Mouse (Mus musculus) MEL (cell line): ENCODE data around the gene Cp. TPM values are rescaled to one million over a fixed set of nuclear protein-coding genes. Genes with fewer than 3 reads are reported as not detected.

Source experiments
- DNase-seq: peaks from one replicate; pipeline ENCODE4 v3.0.0; 2011; ENCODE audit warnings: low read depth, low spot score
- H3K27ac ChIP-seq: 2 replicates; pipeline ENCODE4 v1.5.1; 2012; ENCODE audit warnings: low read depth, mild to moderate bottlenecking, control low read depth, low read length, moderate library complexity; ENCODE audit not compliant: control insufficient read depth
- H3K27me3 ChIP-seq, 2 experiments: fragments of 150-350 bp in 1 of 2; sonication (generic) in 1 of 2; 2 replicates each; pipeline ENCODE4 v1.6.1; 2012; ENCODE audit warnings: low read length in 2 of 2, mild to moderate bottlenecking in 2 of 2, improper control_type of control experiment in 1 of 2, moderate library complexity in 1 of 2; ENCODE audit not compliant: insufficient read depth in 2 of 2, control insufficient read depth in 1 of 2
- H3K36me3 ChIP-seq, 2 experiments: 2 replicates each; pipeline ENCODE4 v1.6.1; 2012 to 2014; ENCODE audit warnings: low read length in 2 of 2, improper control_type of control experiment in 1 of 2, inconsistent platforms in 1 of 2, mild to moderate bottlenecking in 1 of 2; ENCODE audit not compliant: insufficient read depth in 2 of 2, control insufficient read depth in 1 of 2
- H3K4me1 ChIP-seq, 2 experiments: fragments of 150-350 bp in 1 of 2; sonication (generic) in 1 of 2; 2 replicates each; pipeline ENCODE4 v1.6.1; 2012; ENCODE audit warnings: low read length in 2 of 2, improper control_type of control experiment in 1 of 2, mild to moderate bottlenecking in 1 of 2; ENCODE audit not compliant: insufficient read depth in 2 of 2, control insufficient read depth in 1 of 2
- H3K4me3 ChIP-seq, 2 experiments: fragments of 150-350 bp in 1 of 2; sonication (generic) in 1 of 2; 2 replicates each; pipeline ENCODE4 v1.5.1; 2012; ENCODE audit warnings: low read depth in 2 of 2, low read length in 2 of 2, mild to moderate bottlenecking in 2 of 2, moderate library complexity in 2 of 2, control low read depth in 1 of 2, improper control_type of control experiment in 1 of 2; ENCODE audit not compliant: control insufficient read depth in 1 of 2, insufficient read depth in 1 of 2
- H3K79me2 ChIP-seq: 2 replicates; pipeline ENCODE4 v1.6.1; 2012; ENCODE audit warnings: mild to moderate bottlenecking, low read length, moderate library complexity; ENCODE audit not compliant: control insufficient read depth, poor library complexity, insufficient read depth
- H3K9ac ChIP-seq: 2 replicates; pipeline ENCODE4 v1.6.1; 2012; ENCODE audit warnings: low read depth, mild to moderate bottlenecking, control low read depth, low read length, moderate library complexity; ENCODE audit not compliant: control insufficient read depth, poor library complexity, severe bottlenecking
- H3K9me3 ChIP-seq: fragments of 150-350 bp; sonication (generic); replicated peaks from 2 replicates; pipeline ENCODE4 v1.6.1; 2012; ENCODE audit warnings: mild to moderate bottlenecking, low read length, improper control_type of control experiment, moderate library complexity; ENCODE audit not compliant: insufficient read depth
- CHD2 ChIP-seq: IDR thresholded peaks from 2 replicates; pipeline ENCODE4 v1.6.1; 2011; ENCODE audit warnings: low read length, improper control_type of control experiment
- E2F4 ChIP-seq: IDR thresholded peaks from 2 replicates; pipeline ENCODE4 v1.6.1; 2011; ENCODE audit warnings: low read depth, low read length, improper control_type of control experiment, borderline replicate concordance
- ELF1 ChIP-seq: IDR thresholded peaks from 2 replicates; pipeline ENCODE4 v1.6.1; 2014; ENCODE audit warnings: low read depth, mild to moderate bottlenecking, inconsistent platforms, low read length, improper control_type of control experiment, moderate library complexity
- ETS1 ChIP-seq: IDR thresholded peaks from 2 replicates; pipeline ENCODE4 v1.6.1; 2012; ENCODE audit warnings: low read depth, mild to moderate bottlenecking, inconsistent platforms, low read length, improper control_type of control experiment, moderate library complexity
- KAT2A ChIP-seq: conservative IDR thresholded peaks from 2 replicates; pipeline ENCODE4 v1.6.1; 2012; ENCODE audit warnings: low read depth, low read length, improper control_type of control experiment, inconsistent platforms
- MAZ ChIP-seq: IDR thresholded peaks from 2 replicates; pipeline ENCODE4 v1.6.1; 2012; ENCODE audit warnings: low read depth, mild to moderate bottlenecking, inconsistent platforms, low read length, improper control_type of control experiment
- MXI1 ChIP-seq: IDR thresholded peaks from 2 replicates; pipeline ENCODE4 v1.6.1; 2011; ENCODE audit warnings: mild to moderate bottlenecking, low read depth, low read length, improper control_type of control experiment
- MYB ChIP-seq: IDR thresholded peaks from 2 replicates; pipeline ENCODE4 v1.6.1; 2011; ENCODE audit warnings: mild to moderate bottlenecking, low read depth, low read length, improper control_type of control experiment
- MYC ChIP-seq: IDR thresholded peaks from 2 replicates; pipeline ENCODE4 v1.6.1; 2011; ENCODE audit warnings: low read depth, mild to moderate bottlenecking, low read length, improper control_type of control experiment, moderate library complexity
- NELFE ChIP-seq: IDR thresholded peaks from 2 replicates; pipeline ENCODE4 v1.6.1; 2011; ENCODE audit warnings: low read depth, low read length, improper control_type of control experiment
- POLR2A ChIP-seq, 2 experiments: IDR thresholded peaks; 2 replicates each; pipeline ENCODE4 v1.6.1; 2011 to 2012; ENCODE audit warnings: low read length in 2 of 2, mild to moderate bottlenecking in 2 of 2, control low read depth in 1 of 2, improper control_type of control experiment in 1 of 2, low read depth in 1 of 2, moderate library complexity in 1 of 2; ENCODE audit not compliant: control insufficient read depth in 1 of 2, insufficient read depth in 1 of 2, poor library complexity in 1 of 2
- POLR2AphosphoS2 ChIP-seq: IDR thresholded peaks from 2 replicates; pipeline ENCODE4 v1.6.1; 2011; ENCODE audit warnings: low read length, improper control_type of control experiment
- RAD21 ChIP-seq: IDR thresholded peaks from 2 replicates; pipeline ENCODE4 v1.6.1; 2011; ENCODE audit warnings: mild to moderate bottlenecking, low read depth, low read length, improper control_type of control experiment
- SIN3A ChIP-seq: IDR thresholded peaks from 2 replicates; pipeline ENCODE4 v1.6.1; 2012; ENCODE audit warnings: low read length, improper control_type of control experiment, inconsistent platforms
- SMC3 ChIP-seq: IDR thresholded peaks from 2 replicates; pipeline ENCODE4 v1.6.1; 2011; ENCODE audit warnings: low read depth, low read length, improper control_type of control experiment
- TAL1 ChIP-seq: IDR thresholded peaks from 2 replicates; pipeline ENCODE4 v1.6.1; 2012; ENCODE audit warnings: mild to moderate bottlenecking, inconsistent platforms, low read length, moderate library complexity, mixed read lengths
- TBP ChIP-seq: IDR thresholded peaks from 2 replicates; pipeline ENCODE4 v1.8.0; 2011; ENCODE audit warnings: low read depth, low read length, improper control_type of control experiment
- UBTF ChIP-seq: IDR thresholded peaks from 2 replicates; pipeline ENCODE4 v1.6.1; 2012; ENCODE audit warnings: low read depth, mild to moderate bottlenecking, inconsistent platforms, low read length, improper control_type of control experiment, moderate library complexity, borderline replicate concordance; ENCODE audit not compliant: insufficient read depth
- USF1 ChIP-seq: IDR thresholded peaks from 2 replicates; pipeline ENCODE4 v1.6.1; 2014; ENCODE audit warnings: low read depth, mild to moderate bottlenecking, inconsistent platforms, low read length, improper control_type of control experiment, moderate library complexity
- USF2 ChIP-seq, 2 experiments: IDR thresholded peaks; 2 replicates each; pipeline ENCODE4 v1.6.1; 2011 to 2012; ENCODE audit warnings: improper control_type of control experiment in 2 of 2, low read length in 2 of 2, borderline replicate concordance in 1 of 2, inconsistent platforms in 1 of 2, low read depth in 1 of 2, mild to moderate bottlenecking in 1 of 2; ENCODE audit not compliant: insufficient read depth in 1 of 2
- ZC3H11A ChIP-seq: IDR thresholded peaks from 2 replicates; pipeline ENCODE4 v1.6.1; 2012; ENCODE audit warnings: low read depth, mild to moderate bottlenecking, inconsistent platforms, low read length, improper control_type of control experiment
- ZMIZ1 ChIP-seq: IDR thresholded peaks from 2 replicates; pipeline ENCODE4 v1.6.1; 2012; ENCODE audit warnings: low read depth, mild to moderate bottlenecking, inconsistent platforms, low read length, improper control_type of control experiment, moderate library complexity
- ZNF384 ChIP-seq: IDR thresholded peaks from 2 replicates; pipeline ENCODE4 v1.6.1; 2012; ENCODE audit warnings: low read depth, mild to moderate bottlenecking, inconsistent platforms, low read length, improper control_type of control experiment
- polyA plus RNA-seq, 2 experiments: library from polyadenylated mRNA; stranded (reverse) in 1 of 2; unstranded in 1 of 2; fragments of >175 nt in 1 of 2; fragments of >200 nt in 1 of 2; gene quantifications; 2 replicates each; pipeline versions ENCODE4 v1.2.1 to v1.2.4; 2012; ENCODE audit warnings: low replicate concordance in 2 of 2, low read depth in 1 of 2; ENCODE audit not compliant: insufficient read length in 2 of 2, insufficient read depth in 1 of 2, missing spikeins in 1 of 2
- total RNA-seq: library from RNA; depleted of rRNA; stranded (reverse); fragments of 300-350 nt; gene quantifications from 2 replicates; pipeline ENCODE4 v1.2.3, GENCODE M21; 2012

Gene Cp
- total and polyA plus RNA-seq, 3 experiments: 0.04 TPM; not detected in 2

DNA sequence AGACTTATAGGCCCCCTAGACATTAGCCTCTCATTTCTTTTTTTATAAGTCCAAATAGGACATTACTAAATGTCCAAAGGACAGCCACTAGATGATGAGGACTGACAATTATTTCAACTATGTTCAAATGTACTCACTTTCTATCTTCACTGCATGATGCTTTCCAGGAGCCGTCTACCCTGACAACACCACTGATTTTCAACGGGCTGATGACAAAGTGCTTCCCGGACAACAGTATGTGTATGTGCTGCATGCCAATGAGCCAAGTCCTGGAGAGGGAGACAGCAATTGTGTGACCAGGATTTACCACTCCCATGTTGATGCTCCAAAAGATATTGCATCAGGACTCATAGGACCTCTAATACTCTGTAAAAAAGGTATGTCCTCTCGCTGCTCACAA lies 9.2 kb downstream of the Cp start:
- H3K4me1 ChIP-seq: no peaks in the 10 kb centered on the region
- no peak overlapping the region for H3K9ac ChIP-seq
- no peaks in the 10 kb centered on the region for H3K36me3 ChIP-seq
- DNase-seq: no peak
- H3K9me3 ChIP-seq: no peaks in the 10 kb centered on the region
- H3K27ac ChIP-seq: no peak overlapping the region
- no peak for TF ChIP-seq USF2 (IDR thresholded peaks at IDR 0.05; ENCODE audit: borderline replicate concordance in 1 of 2, insufficient read depth in 1 of 2, low read depth in 1 of 2, low read length in 2 of 2)
- no peak for TF ChIP-seq MAZ
- TF ChIP-seq RAD21: no peak
- TF ChIP-seq CHD2: no peak
- TF ChIP-seq ZMIZ1: no peak
- TF ChIP-seq KAT2A: no peak
- no peak for TF ChIP-seq E2F4
- no peak for TF ChIP-seq ZC3H11A
- TF ChIP-seq USF1: no peak
- no peak for TF ChIP-seq MYB
- no peak for TF ChIP-seq NELFE
- TF ChIP-seq POLR2AphosphoS2: no peak
- no peak for TF ChIP-seq SMC3
- TF ChIP-seq ETS1: no peak
- TF ChIP-seq SIN3A: no peak
- no peak for TF ChIP-seq ELF1
- TF ChIP-seq UBTF: no peak
- no peak for TF ChIP-seq MYC
- no peak for TF ChIP-seq ZNF384
- H3K27me3 ChIP-seq: peaks cover 2 to 5% of the 10 kb centered on the region in 2 experiments; a peak in 3 of 4 replicates
- no peak overlapping the region for H3K4me3 ChIP-seq
- H3K79me2 ChIP-seq: no peaks in the 10 kb centered on the region

DNA sequence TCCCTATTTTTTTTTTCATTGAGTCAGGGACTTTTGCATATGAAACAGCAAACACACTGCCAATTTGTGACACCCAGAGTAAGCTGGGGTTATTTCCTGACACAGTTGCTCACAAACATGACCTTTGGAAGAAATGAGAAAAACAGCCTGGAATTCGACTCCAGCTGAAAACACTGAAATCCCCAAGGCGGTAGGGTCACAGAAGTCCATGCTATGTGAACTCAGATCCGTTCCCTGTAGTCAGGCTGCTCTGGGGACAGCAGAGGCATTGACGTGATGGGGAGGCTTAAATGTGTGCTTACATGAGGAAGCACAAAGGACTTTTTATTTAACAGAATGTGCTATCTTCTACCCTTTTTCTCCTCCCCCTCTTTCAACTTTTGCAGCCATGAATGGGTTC lies 21.6 kb downstream of the Cp start:
- Histone ChIP-seq H3K36me3 (no peaks in the 10 kb centered on the region), H3K9ac (no peak overlapping the region), H3K27me3 (peaks cover 0 to 2% of the 10 kb centered on the region in 2 experiments; a peak in 3 of 4 replicates), H3K79me2 (no peaks in the 10 kb centered on the region), H3K9me3 (no peaks in the 10 kb centered on the region), H3K4me1 (no peaks in the 10 kb centered on the region), H3K27ac (no peak overlapping the region), H3K4me3 (no peak overlapping the region)
- TF ChIP-seq POLR2A (IDR thresholded peaks at IDR 0.05; ENCODE audit: control insufficient read depth in 1 of 2, insufficient read depth in 1 of 2, low read depth in 1 of 2, low read length in 2 of 2, poor library complexity in 1 of 2) (no peak), MXI1 (no peak), NELFE (no peak), CHD2 (no peak), TBP (no peak), TAL1 (no peak), E2F4 (no peak), MYB (no peak)
- no peak for DNase-seq
